Mouse (Mus musculus) 3134 (cell line): ENCODE measurements at regions not wholly inside any gene's neighbourhood (a gene's known extent, or its start where the extent isn't known, plus 50 kb on each side); places are given as distances from the start of the nearest gene placed in this dataset.

ENCODE experiments used
- DNase-seq: peaks from one replicate; pipeline ENCODE4 v3.0.0-alpha.2; 2011; ENCODE audit warnings: low spot score; ENCODE audit not compliant: insufficient read length; ENCODE audit errors: extremely low read depth

GRCm38 (mm10) chr8:113916649-113917048, 68.1 kb upstream of the Adamts18 start:
- DNase-seq = no peak

GRCm38 (mm10) chr8:113917197-113917596, 68.7 kb upstream of the Adamts18 start:
- DNase-seq = no peak

- DNase-seq = no peak
Measured at GRCm38 (mm10) chr8:113920306-113920705, 71.8 kb upstream of the Adamts18 start.

GRCm38 (mm10) chr8:113923381-113923780, 74.8 kb upstream of the Adamts18 start:
- no peak for DNase-seq

DNA sequence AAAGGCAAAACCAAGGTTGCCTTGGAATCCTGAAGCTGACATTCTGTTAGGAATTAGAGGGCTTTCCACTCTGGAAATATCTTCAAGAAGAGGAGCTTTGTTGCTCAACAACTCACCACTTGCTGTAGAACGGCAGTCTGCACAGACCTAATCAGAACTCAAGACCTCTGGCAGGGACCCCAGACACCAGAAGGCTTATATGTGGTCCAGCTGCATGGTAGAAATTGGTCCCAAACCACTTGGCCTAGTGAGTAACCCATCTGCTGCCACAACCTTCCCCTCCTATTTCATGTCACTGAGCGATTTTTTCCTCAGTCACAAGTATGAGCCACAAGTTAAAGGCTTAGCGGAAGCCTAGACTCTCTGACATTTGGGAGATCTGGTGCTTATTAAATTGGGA, 105.2 kb upstream of the Adamts18 start:
- DNase-seq = no peak

DNA sequence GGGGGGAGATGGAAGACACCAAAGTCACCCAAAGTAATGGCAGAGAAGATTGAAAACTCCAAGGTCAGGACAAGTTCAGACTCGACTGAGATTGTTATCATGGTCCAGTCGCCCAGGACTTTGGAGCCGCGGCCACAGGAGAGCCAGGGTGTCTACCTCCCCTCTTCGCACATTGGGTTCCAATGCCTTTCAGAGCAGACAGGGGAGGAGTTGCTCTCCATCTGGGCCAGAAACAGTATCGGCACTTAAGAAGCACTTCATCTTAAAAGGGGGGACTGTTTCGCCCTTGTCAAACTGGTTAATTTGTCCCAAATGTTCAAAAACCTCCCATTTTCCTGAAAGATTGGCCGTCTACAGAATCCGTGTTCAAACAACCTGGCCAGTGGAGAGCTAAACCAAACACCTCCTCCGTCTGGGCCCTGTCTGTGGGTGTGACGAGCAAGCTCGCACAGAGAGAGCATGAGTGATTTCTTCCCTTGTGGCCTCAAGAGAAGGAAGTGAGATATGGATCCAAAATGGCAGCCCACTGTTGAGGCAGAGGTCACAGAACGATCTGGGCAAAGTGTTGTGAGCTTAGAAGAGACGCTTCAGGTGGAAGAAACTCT, 108.0 kb upstream of the Adamts18 start:
- DNase-seq = no peak

DNA sequence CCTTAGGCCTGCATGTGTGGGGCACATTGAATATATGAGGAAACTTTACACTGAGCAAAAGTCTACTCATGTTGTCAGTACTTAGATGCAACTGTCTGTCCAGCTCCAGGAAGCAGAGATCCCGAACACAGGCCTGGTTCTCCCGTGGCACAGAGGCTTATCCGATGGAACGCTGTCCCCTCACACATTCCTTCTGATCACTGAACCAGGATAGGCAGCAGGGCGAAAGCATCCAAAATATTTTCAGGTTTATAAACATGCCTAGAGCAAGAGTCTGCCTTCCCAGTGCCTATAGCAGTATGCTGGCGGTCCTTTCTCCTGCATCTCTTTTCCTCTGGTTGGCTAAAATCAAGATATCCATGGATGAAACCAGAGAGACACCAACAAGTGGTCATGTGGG, 109.3 kb upstream of the Adamts18 start:
- DNase-seq = no peak

- DNase-seq = no peak
Measured at GRCm38 (mm10) chr8:113975810-113976209, 127.3 kb upstream of the Adamts18 start.

- DNase-seq = no peak
Measured at GRCm38 (mm10) chr8:113976626-113977025, 128.1 kb upstream of the Adamts18 start.

DNA sequence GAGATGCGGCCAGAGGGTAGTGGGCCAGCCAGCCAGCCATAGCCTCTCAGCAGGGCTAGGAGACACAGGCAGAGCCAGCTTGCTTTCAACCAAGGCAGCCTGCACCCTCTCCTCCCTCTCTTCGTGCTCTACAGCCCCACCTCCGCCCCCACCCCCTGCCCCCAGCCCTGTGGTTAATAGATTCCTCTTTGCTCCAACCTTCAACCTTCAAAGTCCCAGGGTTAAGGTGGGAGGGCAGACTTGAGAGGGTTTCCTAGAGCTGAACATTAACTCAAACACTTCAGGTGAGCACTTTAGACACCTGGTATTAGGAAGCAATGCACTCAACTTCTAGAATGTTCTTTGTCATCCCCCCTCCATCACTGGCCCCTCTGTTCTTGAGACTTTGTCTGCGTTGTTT, 128.5 kb upstream of the Adamts18 start:
- no peak for DNase-seq

- DNase-seq = no peak
Measured at GRCm38 (mm10) chr8:113978946-113979345, 130.4 kb upstream of the Adamts18 start.

- DNase-seq = no peak
Measured at GRCm38 (mm10) chr8:113979837-113980236, 131.3 kb upstream of the Adamts18 start.

DNA sequence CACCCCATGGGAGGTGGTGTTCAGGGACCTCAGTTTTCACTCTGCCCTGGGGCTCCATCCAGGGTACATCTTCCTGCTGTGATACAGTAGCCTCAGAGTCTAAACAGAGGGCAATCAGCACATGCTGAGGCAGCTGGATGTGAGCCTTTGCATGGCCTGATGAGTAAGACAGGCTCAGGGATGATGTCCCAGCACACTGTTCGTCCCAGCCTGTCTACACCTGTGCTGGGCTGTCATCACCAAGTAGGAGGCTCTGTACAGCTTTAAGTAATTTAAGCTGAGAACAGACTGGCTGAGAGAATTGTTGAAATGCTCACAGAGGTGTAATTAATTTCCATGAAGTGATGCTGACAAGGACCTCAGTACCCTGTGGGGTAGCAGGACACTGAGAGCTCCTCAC, 132.8 kb upstream of the Adamts18 start:
- DNase-seq = no peak

DNA sequence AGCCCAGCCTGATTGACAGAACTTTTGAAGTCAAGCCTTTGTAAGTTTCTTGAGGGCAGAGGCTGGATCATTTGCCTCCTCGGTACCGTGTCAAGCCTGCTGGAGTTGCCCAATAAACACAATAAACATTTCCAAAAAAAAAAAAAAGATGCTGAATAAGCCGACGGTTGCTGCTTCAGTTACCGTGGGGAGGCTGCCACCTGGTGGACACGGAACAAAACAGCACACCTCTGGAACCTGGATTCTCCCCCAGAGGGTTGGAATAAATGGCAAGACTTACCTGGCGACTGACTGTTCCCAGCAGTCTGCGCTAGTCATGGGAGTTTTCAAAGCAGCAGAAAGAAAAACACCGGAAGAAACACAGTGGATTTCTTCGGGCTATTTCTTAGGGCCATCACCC, 136.3 kb upstream of the Adamts18 start:
- DNase-seq = no peak

- no peak for DNase-seq
Measured at GRCm38 (mm10) chr8:113985471-113985870, 136.9 kb upstream of the Adamts18 start.

DNA sequence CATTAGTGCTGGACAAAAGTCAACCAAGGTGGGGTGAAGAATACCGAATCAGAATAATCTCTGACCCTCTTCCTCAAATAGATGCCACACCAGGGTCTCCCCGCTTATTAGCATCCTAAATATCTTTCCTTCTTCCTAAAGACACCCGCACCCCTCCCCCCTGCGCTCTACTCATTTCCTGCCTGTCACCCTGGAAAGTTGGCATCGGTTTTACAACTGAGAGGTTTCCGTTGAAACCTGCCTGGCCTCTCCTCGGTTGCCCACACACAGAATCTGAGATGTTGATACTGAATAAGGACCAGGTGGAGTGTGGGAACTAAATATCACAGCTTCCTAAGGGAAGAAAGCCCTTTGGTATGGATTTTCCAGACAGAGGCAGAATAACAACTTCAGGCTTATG, 137.4 kb upstream of the Adamts18 start:
- DNase-seq = no peak

DNA sequence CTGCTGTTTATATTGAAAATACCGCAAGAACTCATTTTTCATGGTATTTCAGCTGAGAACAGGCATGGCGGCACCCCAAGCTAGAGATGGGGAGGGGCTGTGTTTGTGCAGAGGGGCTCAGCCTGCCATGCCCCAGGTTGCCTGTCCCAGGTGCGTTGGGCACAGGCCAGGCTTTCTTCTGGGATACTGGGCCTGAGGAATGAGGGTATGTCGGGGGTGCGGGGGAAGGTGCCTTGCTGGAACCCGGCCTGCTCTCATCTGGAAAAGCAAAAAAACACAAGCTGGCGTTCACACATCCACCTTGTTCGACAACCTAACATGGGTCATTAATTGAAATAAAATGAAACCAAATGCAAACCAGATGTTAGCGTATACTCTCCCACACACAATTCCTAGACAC, 142.2 kb upstream of the Adamts18 start:
- peak; percentile 22 for DNase-seq

GRCm38 (mm10) chr8:113998881-113999280, 134.5 kb upstream of the Nudt7 start:
- DNase-seq = no peak

DNA sequence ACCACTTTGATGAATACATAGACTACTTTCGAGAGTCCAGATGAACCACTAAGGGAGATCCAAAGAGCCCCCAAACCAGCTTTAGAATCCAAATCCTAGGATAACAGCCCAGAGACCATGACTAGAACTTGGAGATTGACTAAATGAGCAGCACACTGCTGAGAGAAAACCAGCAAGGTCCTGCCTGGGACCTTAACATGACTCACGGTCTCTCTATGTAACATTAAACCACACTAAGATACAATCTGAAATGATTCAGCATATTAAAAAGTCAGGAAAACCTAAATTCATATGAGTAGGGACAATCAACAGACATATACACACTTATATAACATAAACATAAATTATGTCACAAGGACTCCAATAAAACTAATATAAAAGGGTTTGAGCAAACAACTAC, 131.7 kb upstream of the Nudt7 start:
- DNase-seq = peak; percentile 11

GRCm38 (mm10) chr8:114004436-114004835, 128.9 kb upstream of the Nudt7 start:
- DNase-seq = no peak

GRCm38 (mm10) chr8:114006587-114006986, 126.8 kb upstream of the Nudt7 start:
- peak; percentile 30 for DNase-seq

DNA sequence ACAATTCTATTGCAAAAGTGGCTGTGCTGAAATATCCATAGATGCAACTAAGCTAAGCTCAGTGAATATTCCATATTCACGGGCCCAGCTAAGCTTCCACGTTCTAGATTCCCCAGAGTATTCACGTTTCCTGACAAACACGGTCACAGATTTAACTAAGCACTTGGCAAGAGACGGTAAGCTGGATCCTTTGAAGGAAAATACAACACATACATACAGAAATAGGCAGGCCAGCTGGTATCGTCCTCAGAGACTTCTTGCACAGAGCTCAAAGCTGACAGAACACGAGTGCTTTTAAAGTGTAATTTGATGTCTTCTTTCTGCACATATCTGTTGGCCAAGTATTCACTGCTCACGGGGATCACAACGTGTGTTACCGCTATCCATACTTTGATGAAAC, 126.3 kb upstream of the Nudt7 start:
- DNase-seq = no peak

DNA sequence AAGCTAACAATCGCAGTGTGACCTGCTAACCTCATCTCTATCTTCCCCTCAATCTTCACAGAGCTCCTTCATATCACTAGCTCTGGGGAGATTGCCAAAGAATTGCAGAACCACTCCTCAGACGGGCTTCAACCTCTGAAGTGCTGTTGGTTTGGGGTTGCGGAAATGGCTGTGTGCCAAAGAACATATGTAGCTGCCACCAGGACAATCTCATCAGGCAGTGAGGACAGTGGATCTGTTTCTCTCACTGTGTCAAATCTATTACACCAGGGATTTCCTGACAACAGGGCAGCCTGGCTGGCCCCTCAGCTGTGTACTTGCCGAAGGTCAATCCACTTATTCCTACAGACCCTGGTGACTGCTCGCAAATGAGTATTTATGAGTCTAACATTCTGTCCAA, 115.0 kb upstream of the Nudt7 start:
- no peak for DNase-seq
